Mouse (Mus musculus): ENCODE data around the gene Nab2.
"Not testable (repeated sequence)": the region's sequence is repeated elsewhere in the genome, so short reads cannot be mapped to it uniquely, and the experiment has no call there.

Gene Nab2

DNA sequence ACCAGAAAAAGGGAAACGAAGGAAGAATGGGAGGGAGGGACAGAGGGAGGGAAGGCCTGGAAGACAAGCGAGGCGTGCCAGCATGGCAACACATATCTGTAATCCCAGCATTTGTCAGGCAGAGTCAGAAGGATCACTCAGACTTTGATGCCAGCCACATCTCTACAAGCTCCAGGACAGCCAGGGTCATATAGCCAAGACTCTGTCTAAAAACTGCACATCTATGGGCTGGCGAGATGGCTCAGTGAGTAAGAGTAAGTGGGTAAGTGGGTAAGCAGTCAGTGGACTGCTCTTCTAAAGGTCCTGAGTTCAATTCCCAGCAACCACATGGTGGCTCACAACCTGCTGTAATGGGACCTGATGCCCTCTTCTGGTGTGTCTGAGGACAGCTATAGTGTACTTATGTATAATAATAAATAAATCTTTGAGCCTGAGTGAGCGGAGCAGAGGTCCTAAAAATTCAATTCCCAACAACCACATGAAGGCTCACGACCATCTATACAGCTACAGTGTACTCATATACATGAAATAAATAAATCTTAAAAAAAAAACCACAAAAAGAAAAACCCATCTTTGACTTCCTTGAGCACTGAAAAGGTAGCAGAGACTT, 5.8 kb upstream of the Nab2 start:
- no peak for DNase-seq (ENCODE audit: low spot score)

GRCm38 (mm10) chr10:127671276-127671675, 2.9 kb upstream of the Nab2 start:
- peak; percentile 15 for DNase-seq (ENCODE audit: low spot score)

DNA sequence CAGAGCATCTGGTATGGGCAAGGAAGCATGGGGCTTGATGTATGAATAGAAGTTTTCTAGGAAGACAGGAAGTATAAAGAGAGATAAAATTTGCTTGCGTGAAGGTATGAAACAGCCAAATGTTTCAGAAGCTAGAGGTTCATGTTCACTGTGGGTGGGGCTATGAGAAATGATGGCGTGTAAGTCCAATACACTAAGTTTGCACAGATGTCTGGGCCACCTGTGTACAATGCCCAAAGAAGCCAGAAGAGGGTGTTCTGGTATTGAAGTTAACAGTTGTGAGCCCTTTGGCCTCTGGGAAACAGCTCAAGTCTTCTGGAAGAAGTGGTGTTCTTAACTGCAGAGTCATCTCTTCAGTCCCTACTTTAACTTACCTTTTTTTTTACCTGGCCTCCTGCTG, 1.8 kb upstream of the Nab2 start:
- peak; percentile 2 for DNase-seq (ENCODE audit: low spot score)

GRCm38 (mm10) chr10:127669170-127669569, 802 bp upstream of the Nab2 start:
- DNase-seq (ENCODE audit: low spot score): peak; percentile 49

GRCm38 (mm10) chr10:127667269-127668092, 887 bp downstream of the Nab2 start:
- DNase-seq (ENCODE audit: low spot score): peak; percentile 89

DNA sequence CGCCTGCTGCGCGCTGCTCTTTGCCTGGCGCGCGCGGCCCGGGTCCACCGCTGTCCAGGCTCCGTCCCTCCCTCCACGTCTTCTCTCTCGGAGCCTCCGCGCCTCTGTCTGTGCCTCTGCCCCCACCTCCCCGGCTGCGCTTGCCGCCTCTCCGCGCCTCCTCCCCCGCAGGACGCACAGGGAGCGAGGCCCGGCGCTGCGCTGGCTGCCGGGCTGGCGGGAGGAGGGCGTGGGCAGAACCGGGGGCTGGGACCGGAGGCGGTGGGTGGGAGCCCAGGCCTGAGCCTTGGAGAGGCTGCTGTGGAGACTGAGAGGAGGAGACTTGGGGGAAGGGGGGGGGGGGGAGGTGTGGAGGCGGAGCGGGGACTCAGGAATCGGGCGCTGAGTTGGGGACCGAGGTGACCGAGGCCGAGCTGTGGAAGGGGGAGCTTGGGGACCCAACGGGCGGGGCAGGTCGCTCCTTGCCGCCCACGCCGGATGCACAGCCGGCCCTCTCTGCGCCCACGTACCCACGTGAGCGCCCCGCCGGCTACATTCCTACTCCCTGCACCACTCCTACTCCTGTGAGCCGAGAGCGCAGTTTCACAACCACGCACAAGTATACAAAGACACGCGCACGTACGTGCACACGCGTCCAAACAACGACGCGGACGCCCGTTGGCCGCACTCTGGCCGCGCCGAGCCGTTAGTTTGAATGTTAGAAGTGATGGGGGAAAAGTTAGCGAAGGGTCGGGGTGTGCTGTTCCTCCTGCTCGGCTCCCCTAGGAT, 1.7 kb downstream of the Nab2 start, which contains the start of gene Nemp1:
Gene Nemp1, plus strand, starts transcription at position 401 of the 768 bp plus-strand sequence.
- DNase-seq (ENCODE audit: low spot score): peak; percentile 89

DNA sequence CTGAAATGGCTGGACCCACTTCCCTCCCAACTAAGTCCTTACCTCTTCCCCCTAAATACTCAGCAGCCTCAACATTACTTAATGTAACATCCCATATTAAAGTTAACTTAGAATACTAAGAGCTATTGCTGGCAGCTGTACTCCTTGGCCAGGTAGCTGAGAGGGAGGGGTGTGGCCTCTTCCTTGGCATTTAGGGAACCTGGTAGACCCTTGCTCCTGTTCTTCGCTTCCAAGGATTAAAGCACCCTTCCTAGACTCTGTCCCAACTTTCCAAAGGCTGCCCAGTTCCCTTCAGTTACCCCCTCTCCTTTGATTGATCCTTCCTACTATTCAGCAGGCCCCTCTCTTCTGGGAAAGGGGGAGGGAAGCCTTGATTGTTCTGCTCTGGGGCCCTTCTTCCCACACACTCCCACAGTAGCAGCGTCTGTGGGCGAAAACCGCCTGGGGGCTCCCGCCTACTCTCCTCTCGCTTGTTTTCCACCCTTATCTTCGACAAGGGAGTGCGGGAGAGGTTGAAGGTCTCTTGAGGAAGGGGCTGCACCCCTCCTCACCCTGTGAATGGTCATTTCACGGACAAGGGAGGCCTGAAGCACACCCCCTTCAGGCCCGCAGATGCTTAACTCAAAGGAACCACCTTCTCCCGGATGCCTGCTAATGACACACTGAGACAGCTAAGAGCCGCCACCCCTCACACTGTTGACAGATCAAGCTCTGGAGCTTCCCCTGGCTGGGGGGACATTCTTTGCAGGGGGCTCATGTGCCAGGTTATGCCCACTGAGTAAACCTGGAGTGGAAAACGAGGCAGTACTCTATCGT, 2.8 kb downstream of the Nab2 start:
- no peak for DNase-seq (ENCODE audit: low spot score)

DNA sequence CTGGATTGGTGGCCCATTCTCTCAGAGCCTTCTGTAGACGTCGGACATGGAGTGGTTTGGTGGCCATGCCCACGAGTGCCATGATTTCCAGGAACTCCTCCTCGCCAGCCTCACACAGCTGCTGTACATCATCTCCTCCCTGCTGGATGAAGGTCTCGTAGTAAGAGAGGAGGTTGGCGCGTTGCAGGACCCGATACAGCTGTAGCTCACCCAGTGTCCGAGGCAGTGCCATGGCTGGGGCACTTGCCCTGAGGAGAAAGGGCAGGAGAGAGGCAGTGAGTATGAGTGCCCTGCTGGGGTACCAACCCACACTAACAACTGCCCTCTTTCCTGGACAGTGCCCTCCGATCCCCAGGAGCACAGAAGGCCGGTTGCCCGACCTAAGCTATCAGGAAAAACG, 3.5 kb downstream of the Nab2 start:
- DNase-seq (ENCODE audit: low spot score): no peak

DNA sequence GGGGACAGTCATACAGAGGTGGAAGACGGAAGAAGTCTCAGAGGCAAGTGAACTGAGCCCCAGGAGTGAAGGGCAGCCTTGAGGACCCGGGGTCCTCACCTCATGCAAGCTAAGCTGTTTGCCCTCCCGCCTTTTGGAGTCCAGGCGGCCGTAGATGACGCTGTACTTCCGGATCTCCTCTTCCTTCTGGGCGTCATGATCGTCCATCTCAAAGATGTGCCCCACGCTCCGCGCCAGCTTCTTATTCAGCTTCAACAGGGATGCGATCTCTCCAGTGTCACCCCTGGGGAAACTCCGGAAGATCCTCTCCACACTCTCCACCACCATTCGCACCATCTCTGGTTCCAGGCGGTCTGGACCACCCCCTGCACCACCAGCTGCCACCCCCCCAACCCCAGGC, 4.2 kb downstream of the Nab2 start:
- no peak for DNase-seq (ENCODE audit: low spot score)

- DNase-seq (ENCODE audit: low spot score): no peak
Measured at GRCm38 (mm10) chr10:127663590-127663989, 4.8 kb downstream of the Nab2 start.

GRCm38 (mm10) chr10:127662666-127663253, 5.6 kb downstream of the Nab2 start:
- no peak for DNase-seq (ENCODE audit: low spot score)

DNA sequence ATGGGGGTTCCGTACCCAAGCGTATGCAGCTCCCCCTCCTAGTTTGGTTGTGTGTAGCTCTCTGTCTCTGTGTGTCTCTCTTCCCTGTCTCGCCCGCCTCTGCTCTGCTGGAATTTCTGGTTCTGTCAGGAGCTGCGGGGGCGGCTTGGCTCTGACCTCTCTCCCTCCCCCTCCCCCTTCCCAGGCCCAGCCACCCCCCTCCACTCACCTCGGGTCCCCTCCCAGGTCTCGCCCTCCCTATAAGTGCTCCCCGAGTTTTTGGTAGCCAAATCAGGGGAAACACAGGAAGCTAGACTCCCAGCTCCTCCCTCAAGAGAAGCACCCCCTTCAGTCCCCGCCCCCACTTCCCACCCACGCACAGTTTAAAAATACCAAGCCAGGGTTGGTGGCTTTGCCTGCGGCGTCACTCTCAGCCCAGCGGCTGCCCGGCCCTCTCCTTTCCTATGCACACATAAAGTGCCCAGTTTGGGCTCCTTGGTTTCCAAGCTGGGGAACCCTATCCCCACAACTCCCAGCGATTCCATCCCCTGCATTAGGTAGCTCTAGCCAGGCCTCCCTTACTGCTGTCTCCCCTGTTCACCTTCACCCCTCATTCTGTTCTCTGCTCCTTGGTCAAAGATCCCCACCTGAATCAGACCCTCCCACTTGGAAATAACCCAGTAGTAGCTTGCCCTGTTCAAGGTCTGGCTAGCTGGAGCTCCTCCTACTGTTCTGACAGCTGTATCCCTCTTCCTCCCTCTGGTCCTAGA, 6.3 kb downstream of the Nab2 start:
- DNase-seq (ENCODE audit: low spot score): no peak

DNA sequence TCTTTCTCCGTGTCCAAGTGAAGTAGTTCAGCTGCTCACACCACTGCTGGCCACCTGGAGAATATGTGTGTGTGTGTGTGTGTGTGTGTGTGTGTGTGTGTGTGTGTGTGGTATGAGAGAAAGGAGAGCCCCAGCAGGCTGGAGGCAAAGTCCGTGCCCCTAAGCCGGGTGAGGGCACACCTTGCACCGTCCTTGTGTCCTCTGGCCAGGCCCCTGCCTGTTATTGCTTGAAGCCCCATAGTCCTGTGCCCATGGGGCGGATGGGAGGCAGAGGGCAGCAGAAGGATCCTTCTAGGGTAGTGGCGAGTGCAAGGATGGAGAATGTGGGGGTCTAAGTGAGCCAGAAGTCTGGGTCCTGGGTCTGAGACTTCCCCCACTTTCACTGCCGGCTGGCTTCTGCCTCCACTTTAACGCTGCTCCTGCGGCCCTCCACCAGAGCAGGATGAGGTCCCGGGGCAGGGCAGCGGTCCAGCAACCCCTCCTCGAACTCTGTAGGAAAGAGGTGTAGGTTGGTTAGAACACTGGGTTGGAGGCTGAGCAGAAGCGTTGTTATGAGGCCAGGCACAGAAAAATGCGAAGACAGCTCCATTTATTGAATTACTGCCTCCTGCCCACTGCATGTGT, 7.0 kb downstream of the Nab2 start:
- DNase-seq (ENCODE audit: low spot score): no peak

- no peak for DNase-seq (ENCODE audit: low spot score)
Measured at GRCm38 (mm10) chr10:127659551-127659950, 8.8 kb downstream of the Nab2 start.

DNA sequence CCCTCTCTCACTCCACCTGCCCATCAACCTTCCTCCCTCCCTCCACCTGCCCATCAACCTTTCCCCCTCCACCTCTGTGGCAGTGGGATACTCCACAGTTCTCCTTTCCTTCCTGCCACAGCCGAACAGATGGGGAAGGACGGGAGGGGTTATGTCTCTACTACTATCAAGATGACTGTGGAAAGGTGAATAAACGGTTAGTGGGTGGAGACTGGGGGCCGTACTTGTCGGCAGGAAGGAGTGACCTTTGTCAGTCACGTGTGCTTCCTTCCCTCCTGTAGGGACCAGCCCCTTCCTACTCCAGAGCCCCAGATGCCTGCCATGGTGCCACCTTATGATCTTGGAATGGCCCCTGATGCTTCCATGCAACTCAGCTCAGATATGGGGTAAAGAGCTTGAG, 10.3 kb downstream of the Nab2 start:
- no peak for DNase-seq (ENCODE audit: low spot score)

- not testable (repeated sequence) for DNase-seq (ENCODE audit: low spot score)
Measured at GRCm38 (mm10) chr10:127657617-127658016, 10.8 kb downstream of the Nab2 start.

DNA sequence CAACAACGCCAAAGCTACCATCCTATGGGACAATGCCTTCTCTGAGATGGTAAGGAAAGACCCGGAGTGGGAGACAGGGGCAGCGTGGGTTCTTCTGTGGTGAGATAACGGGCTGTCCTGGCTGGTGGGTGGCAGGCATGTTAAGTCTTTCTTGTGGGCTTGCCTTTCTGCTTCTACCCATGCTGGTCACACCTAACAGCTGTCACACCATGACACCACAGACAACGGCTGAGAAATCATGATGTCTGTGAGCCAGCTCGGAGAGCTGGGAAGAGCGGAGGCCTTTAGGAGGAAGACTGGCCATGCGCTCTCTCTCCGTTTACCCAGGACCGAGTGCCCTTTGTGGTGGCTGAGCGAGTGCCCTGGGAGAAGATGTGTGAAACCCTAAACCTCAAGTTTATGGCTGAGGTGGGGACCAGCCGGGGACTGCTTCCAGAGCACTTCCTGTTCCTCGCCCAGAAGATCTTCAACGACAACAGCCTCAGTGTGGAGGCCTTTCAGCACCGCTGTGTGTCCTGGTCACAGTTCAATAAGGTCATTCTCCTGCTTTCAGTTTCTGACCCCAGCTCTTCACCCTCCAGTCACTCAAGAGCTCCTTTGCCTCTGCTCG, 13.3 kb downstream of the Nab2 start:
- no peak for DNase-seq (ENCODE audit: low spot score)

DNA sequence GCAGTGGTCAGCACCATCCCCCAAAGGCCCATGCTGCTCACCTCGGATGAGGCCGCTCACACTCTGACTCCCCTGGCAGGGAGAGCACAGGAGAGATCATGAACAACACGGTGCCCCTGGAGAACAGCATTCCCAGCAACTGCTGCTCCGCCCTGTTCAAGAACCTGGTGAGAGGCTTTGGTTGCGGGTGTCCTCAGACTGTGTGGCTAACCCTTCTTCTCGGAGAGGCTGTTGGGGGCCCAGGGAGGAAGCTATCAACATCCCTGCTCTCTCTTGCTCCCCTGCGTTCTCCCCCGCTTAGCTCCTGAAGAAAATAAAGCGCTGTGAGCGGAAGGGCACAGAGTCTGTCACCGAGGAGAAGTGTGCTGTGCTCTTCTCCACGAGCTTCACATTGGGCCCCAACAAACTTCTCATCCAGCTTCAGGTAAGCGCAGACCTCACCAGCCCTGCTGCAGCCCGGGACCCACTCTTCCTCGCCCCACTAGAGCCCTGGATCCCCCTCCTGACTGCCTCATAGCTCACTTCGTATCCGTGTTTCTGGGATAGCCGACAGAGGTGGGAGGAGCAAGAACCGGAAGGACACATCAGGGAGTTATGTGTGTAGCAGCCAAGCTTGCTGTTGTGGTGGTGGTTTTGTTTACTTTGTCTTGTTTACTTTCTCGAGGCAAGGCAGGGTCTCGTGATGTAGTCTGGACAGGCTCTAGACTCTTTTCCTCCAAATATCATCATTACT, 15.3 kb downstream of the Nab2 start:
- no peak for DNase-seq (ENCODE audit: low spot score)

DNA sequence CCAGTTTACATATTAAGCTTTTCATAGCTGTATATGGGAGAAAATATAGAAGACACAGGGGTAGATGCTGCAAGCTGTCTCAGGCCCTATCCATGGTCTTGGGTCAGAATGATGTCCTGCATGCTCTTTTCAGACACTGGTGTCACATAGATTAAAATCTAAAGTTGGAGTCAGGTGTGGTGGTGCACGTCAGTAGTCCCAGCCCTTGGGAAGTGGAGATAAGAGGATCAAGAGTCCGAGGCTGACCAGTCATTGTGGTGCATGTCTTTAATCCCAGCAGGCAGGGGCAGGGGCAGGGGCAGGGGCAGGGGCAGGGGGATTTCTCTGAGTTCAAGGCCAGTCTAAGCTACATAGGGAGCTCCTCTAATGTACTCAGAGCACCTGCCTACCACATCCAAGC, 22.6 kb downstream of the Nab2 start:
- no peak for DNase-seq (ENCODE audit: low spot score)

Data from testis, postnatal 14 days (tissue).